Mouse (Mus musculus): ENCODE data around the gene Stfa2l1. TPM values are rescaled to one million over a fixed set of nuclear protein-coding genes. Genes with fewer than 3 reads are reported as not detected.
"Not testable (repeated sequence)": the region's sequence is repeated elsewhere in the genome, so short reads cannot be mapped to it uniquely, and the experiment has no call there.

Gene Stfa2l1
- polyA plus RNA-seq, 1 experiment from 2014 or later = 1.4 TPM

DNA sequence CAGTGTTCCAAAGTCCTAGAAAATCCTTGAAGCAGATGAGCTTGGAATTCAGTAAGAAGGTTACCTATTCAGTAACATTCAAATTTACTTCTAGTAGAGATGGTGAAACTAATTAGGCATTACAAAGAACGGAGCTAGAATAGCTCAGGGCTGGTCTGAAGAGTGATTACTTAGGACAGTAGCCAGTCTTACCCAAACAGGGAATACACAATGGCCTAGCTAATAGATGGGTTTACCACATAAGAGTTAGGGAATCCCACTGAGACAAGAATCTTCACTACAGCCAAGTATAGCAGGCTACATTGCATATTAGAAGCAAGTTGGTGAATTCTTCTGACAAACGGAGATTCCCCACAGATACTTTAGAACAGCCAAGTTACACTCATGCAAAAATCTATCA lies 49.1 kb downstream of the Stfa2l1 start:
- not testable (repeated sequence) for H3K36me3 ChIP-seq; H3K9me3 ChIP-seq (replicated peaks); H3K27ac ChIP-seq; H3K4me3 ChIP-seq; H3K9ac ChIP-seq; ATAC-seq (replicated peaks; ENCODE audit: insufficient number of reproducible peaks, insufficient read depth, low FRiP score, low read depth); H3K27me3 ChIP-seq; H3K4me2 ChIP-seq; H3K4me1 ChIP-seq (replicated peaks)
- WGBS = 39% methylated on average over 2 of the region's 2 CpGs

DNA sequence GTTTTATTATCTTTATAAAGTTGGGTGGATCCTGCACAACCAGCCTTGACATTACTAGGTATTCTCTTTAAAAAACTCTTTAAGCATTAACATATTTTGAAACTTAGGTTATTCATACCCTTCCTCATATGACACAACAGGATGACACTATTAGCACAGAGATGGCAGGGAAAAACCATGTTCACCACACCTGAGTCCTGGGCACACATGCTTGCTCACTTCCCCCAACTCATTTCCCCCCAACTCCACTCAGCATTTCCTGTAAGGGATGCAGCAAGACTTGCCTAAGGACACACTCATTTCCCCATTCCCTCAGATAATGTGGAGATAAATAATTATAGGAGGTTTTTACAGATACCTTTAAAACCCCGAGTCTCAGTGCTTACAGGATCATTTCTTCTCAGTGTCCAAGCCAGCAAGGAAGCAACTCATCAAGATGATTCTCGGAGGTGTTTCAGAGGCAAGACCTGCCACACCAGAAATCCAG lies 53.4 kb downstream of the Stfa2l1 start, which contains the start of gene Gm5416:
TSS of gene Gm5416 (plus strand) at position 437 of the 487 bp plus-strand sequence.
- Histone ChIP-seq H3K9ac (no peak within 1 kb of the TSS), H3K36me3 (no peaks in the 10 kb centered on the region), H3K4me1 (replicated peaks) (no peaks in the 10 kb centered on the region), H3K9me3 (replicated peaks) (no peaks in the 10 kb centered on the region), H3K27me3 (no peaks in the 10 kb centered on the region), H3K4me2 (no peak within 1 kb of the TSS), H3K4me3 (no peak within 1 kb of the TSS), H3K27ac (no peak within 1 kb of the TSS)
- WGBS = 67% methylated on average over 2 of the region's 2 CpGs
- no peak for ATAC-seq (replicated peaks; ENCODE audit: insufficient number of reproducible peaks, insufficient read depth, low FRiP score, low read depth)

Other genes starting within 250 kb of the Stfa2l1 start
- gene Parp9, start 218.3 kb upstream of the Stfa2l1 start, polyA plus RNA-seq (2015; fragmentation: Nextera tagmentation; extraction: Ambion mirVana) = 8.4 and 11.1 TPM in 2 replicates
- gene Dtx3l, start 217.7 kb upstream of the Stfa2l1 start, polyA plus RNA-seq (2015; fragmentation: Nextera tagmentation; extraction: Ambion mirVana) = 5.5 and 8.0 TPM in 2 replicates
- gene Kpna1, start 178.1 kb upstream of the Stfa2l1 start, polyA plus RNA-seq (2015; fragmentation: Nextera tagmentation; extraction: Ambion mirVana) = 38.0 and 39.1 TPM in 2 replicates
- gene Wdr5b, start 115.6 kb upstream of the Stfa2l1 start, polyA plus RNA-seq (2015; fragmentation: Nextera tagmentation; extraction: Ambion mirVana) = 6.0 and 6.8 TPM in 2 replicates
- 733 and 988 TPM in 2 replicates for gene Fam162a, start 85.2 kb upstream of the Stfa2l1 start, polyA plus RNA-seq (2015; fragmentation: Nextera tagmentation; extraction: Ambion mirVana)
- gene Ccdc58, start 85.1 kb upstream of the Stfa2l1 start, polyA plus RNA-seq (2015; fragmentation: Nextera tagmentation; extraction: Ambion mirVana) = 64.5 and 90.8 TPM in 2 replicates
- gene Csta1, start 25.6 kb upstream of the Stfa2l1 start, polyA plus RNA-seq (2015; fragmentation: Nextera tagmentation; extraction: Ambion mirVana) = not detected in 2 replicates
- gene Gm5483, start 27.4 kb downstream of the Stfa2l1 start, polyA plus RNA-seq (2015; fragmentation: Nextera tagmentation; extraction: Ambion mirVana) = 1.7 and 2.6 TPM in 2 replicates
- not detected in 2 replicates for gene Gm5416, start 53.6 kb downstream of the Stfa2l1 start, polyA plus RNA-seq (2015; fragmentation: Nextera tagmentation; extraction: Ambion mirVana)
- gene 2010005H15Rik, start 64.7 kb downstream of the Stfa2l1 start, polyA plus RNA-seq (2015; fragmentation: Nextera tagmentation; extraction: Ambion mirVana) = not detected in 2 replicates
- gene Stfa1, start 120.1 kb downstream of the Stfa2l1 start, polyA plus RNA-seq (2015; fragmentation: Nextera tagmentation; extraction: Ambion mirVana) = 4.0 and 6.2 TPM in 2 replicates
- not detected in 2 replicates for gene BC117090, start 177.5 kb downstream of the Stfa2l1 start, polyA plus RNA-seq (2015; fragmentation: Nextera tagmentation; extraction: Ambion mirVana)
- 3.9 and 7.1 TPM in 2 replicates for gene BC100530, start 210.9 kb downstream of the Stfa2l1 start, polyA plus RNA-seq (2015; fragmentation: Nextera tagmentation; extraction: Ambion mirVana)

Measured in heart, embryonic 15.5 days (tissue).